Mouse (Mus musculus): ENCODE results near the gene Krtap1-3. TPM values are rescaled to one million over a fixed set of nuclear protein-coding genes. Genes with fewer than 3 reads are reported as not detected.

The Krtap1-3 gene
- total and polyA plus RNA-seq, 3 experiments = not detected

DNA sequence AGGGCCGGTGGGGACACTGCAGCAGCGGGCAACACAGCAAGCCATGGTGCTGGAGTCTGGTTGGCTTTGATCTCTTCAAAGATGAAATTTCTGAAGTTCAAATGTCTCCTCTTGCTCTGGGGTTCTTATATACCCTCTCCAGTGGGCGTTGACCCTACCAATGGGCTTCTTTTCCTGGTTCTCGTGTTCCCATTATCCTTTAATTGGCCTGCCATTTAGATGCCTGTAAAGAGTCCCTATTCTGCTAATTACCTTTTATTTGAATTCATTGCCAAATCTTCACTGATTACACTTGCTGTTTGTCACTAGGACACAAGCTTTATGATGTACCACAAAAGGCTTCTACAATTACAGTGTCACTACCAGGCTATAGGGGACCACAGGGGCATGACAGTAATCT lies 40.4 kb downstream of the Krtap1-3 start, which contains the start of gene Krtap3-3:
Gene Krtap3-3 (minus strand): TSS at position 101 of the 400 bp plus-strand sequence.
- no peaks in the 10 kb centered on the region for H3K4me1 ChIP-seq (ENCODE audit: control insufficient read depth in 1 of 2, insufficient read depth in 2 of 2, low read length in 2 of 2)
- no peaks in the 10 kb centered on the region for H3K36me3 ChIP-seq (ENCODE audit: control insufficient read depth in 1 of 2, insufficient read depth in 2 of 2, low read length in 2 of 2)
- TF ChIP-seq ELF1 (IDR thresholded peaks at IDR 0.05; ENCODE audit: low read depth, low read length) (no peak), UBTF (IDR thresholded peaks at IDR 0.05; ENCODE audit: borderline replicate concordance, insufficient read depth, low read depth, low read length) (no peak), E2F4 (IDR thresholded peaks at IDR 0.05; ENCODE audit: borderline replicate concordance, low read depth, low read length) (no peak), MYB (IDR thresholded peaks at IDR 0.05; ENCODE audit: low read depth, low read length) (no peak), POLR2A (IDR thresholded peaks at IDR 0.05; ENCODE audit: control insufficient read depth in 1 of 2, insufficient read depth in 1 of 2, low read depth in 1 of 2, low read length in 2 of 2, poor library complexity in 1 of 2) (no peak), NELFE (IDR thresholded peaks at IDR 0.05; ENCODE audit: low read depth, low read length) (no peak), CHD1 (IDR thresholded peaks at IDR 0.05; ENCODE audit: low read depth, low read length) (no peak), ZNF384 (IDR thresholded peaks at IDR 0.05; ENCODE audit: low read depth, low read length) (no peak), BHLHE40 (IDR thresholded peaks at IDR 0.05; ENCODE audit: borderline replicate concordance, low read depth, low read length) (no peak)
- no peaks in the 10 kb centered on the region for H3K9me3 ChIP-seq (replicated peaks; ENCODE audit: insufficient read depth, low read length)
- H3K27ac ChIP-seq (ENCODE audit: control insufficient read depth, low read depth, low read length) = no peak within 1 kb of the TSS
- no peaks in the 10 kb centered on the region for H3K79me2 ChIP-seq (ENCODE audit: control insufficient read depth, insufficient read depth, low read length, poor library complexity)
- DNase-seq (ENCODE audit: low read depth, low spot score) = no peak
- H3K9ac ChIP-seq (ENCODE audit: control insufficient read depth, low read depth, low read length, poor library complexity, severe bottlenecking) = no peak within 1 kb of the TSS
- no peak within 1 kb of the TSS for H3K4me3 ChIP-seq (ENCODE audit: control insufficient read depth in 1 of 2, insufficient read depth in 1 of 2, low read depth in 2 of 2, low read length in 2 of 2)
- no peaks in the 10 kb centered on the region for H3K27me3 ChIP-seq (ENCODE audit: control insufficient read depth in 1 of 2, insufficient read depth in 2 of 2, low read length in 2 of 2)

DNA sequence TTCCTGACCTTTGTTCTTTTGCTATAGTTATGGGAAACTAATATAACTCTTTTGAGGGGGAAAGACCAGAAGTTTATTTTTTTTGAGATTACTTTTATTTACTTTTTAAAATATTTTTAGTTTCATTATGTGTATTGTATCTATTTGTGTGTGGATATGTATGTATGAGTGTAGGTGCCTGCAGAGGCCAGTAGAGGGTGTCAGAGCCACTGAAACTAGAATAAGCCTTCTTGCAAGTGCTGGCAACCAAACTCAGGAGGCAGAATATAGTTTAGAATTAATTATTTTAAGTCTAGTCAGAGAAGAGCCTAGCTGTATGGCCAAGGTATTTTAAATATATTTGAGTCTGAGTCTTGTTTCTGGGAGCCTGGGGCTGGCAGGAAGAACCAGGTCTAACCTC lies 43.2 kb downstream of the Krtap1-3 start:
- no peak overlapping the region for H3K4me3 ChIP-seq (ENCODE audit: control insufficient read depth in 1 of 2, insufficient read depth in 1 of 2, low read depth in 2 of 2, low read length in 2 of 2)
- no peaks in the 10 kb centered on the region for H3K27me3 ChIP-seq (ENCODE audit: control insufficient read depth in 1 of 2, insufficient read depth in 2 of 2, low read length in 2 of 2)
- TF ChIP-seq CTCF (IDR thresholded peaks at IDR 0.05 in 2 of 3, conservative IDR thresholded peaks at IDR 0.05 in 1 of 3; ENCODE audit: control insufficient read depth in 1 of 3, insufficient read depth in 1 of 3, low read depth in 2 of 3, low read length in 3 of 3, poor library complexity in 1 of 3, severe bottlenecking in 1 of 3) = peak in 1 of 3 experiments; percentile 2; a peak in 1 of 6 replicates
- TF ChIP-seq RAD21 (IDR thresholded peaks at IDR 0.05; ENCODE audit: low read depth, low read length) = peak; percentile 4
- TF ChIP-seq GABPA (IDR thresholded peaks at IDR 0.05; ENCODE audit: low read depth, low read length) = no peak
- TF ChIP-seq SMC3 (IDR thresholded peaks at IDR 0.05; ENCODE audit: low read depth, low read length) = no peak
- no peaks in the 10 kb centered on the region for H3K4me1 ChIP-seq (ENCODE audit: control insufficient read depth in 1 of 2, insufficient read depth in 2 of 2, low read length in 2 of 2)
- H3K79me2 ChIP-seq (ENCODE audit: control insufficient read depth, insufficient read depth, low read length, poor library complexity) = no peaks in the 10 kb centered on the region
- DNase-seq (ENCODE audit: low read depth, low spot score) = peak; percentile 4
- no peaks in the 10 kb centered on the region for H3K36me3 ChIP-seq (ENCODE audit: control insufficient read depth in 1 of 2, insufficient read depth in 2 of 2, low read length in 2 of 2)
- H3K9me3 ChIP-seq (replicated peaks; ENCODE audit: insufficient read depth, low read length) = no peaks in the 10 kb centered on the region
- H3K9ac ChIP-seq (ENCODE audit: control insufficient read depth, low read depth, low read length, poor library complexity, severe bottlenecking) = no peak overlapping the region
- H3K27ac ChIP-seq (ENCODE audit: control insufficient read depth, low read depth, low read length) = no peak overlapping the region

Other genes starting within 250 kb of the Krtap1-3 start
Only the 30 nearest of the 36 such genes appear.
- not detected in 2 replicates for gene Krt10, start 202.0 kb downstream of the Krtap1-3 start, total RNA-seq (2012; rRNA removed)
- gene Krt10, start 202.0 kb downstream of the Krtap1-3 start, polyA plus RNA-seq (2012; ENCODE audit: insufficient read depth in 1 of 2, insufficient read length in 2 of 2, low read depth in 1 of 2, low replicate concordance in 2 of 2, missing spikeins in 1 of 2) = not detected
- gene Krt12, start 169.1 kb downstream of the Krtap1-3 start, total RNA-seq (2012; rRNA removed) = not detected in 2 replicates
- gene Krt12, start 169.1 kb downstream of the Krtap1-3 start, polyA plus RNA-seq (2012; ENCODE audit: insufficient read depth in 1 of 2, insufficient read length in 2 of 2, low read depth in 1 of 2, low replicate concordance in 2 of 2, missing spikeins in 1 of 2) = under 1 TPM in 1 of 2 experiments, not detected in 1; 0.10 TPM
- not detected in 2 replicates for gene Krt20, start 153.2 kb downstream of the Krtap1-3 start, total RNA-seq (2012; rRNA removed)
- gene Krt20, start 153.2 kb downstream of the Krtap1-3 start, polyA plus RNA-seq (2012; ENCODE audit: insufficient read depth in 1 of 2, insufficient read length in 2 of 2, low read depth in 1 of 2, low replicate concordance in 2 of 2, missing spikeins in 1 of 2) = not detected
- not detected in 2 replicates for gene Krt23, start 98.2 kb downstream of the Krtap1-3 start, total RNA-seq (2012; rRNA removed)
- not detected for gene Krt23, start 98.2 kb downstream of the Krtap1-3 start, polyA plus RNA-seq (2012; ENCODE audit: insufficient read depth in 1 of 2, insufficient read length in 2 of 2, low read depth in 1 of 2, low replicate concordance in 2 of 2, missing spikeins in 1 of 2)
- gene Krt39, start 70.0 kb downstream of the Krtap1-3 start, total RNA-seq (2012; rRNA removed) = not detected in 2 replicates
- not detected for gene Krt39, start 70.0 kb downstream of the Krtap1-3 start, polyA plus RNA-seq (2012; ENCODE audit: insufficient read depth in 1 of 2, insufficient read length in 2 of 2, low read depth in 1 of 2, low replicate concordance in 2 of 2, missing spikeins in 1 of 2)
- gene Krt40, start 48.2 kb downstream of the Krtap1-3 start, total RNA-seq (2012; rRNA removed) = not detected in 2 replicates
- gene Krt40, start 48.2 kb downstream of the Krtap1-3 start, polyA plus RNA-seq (2012; ENCODE audit: insufficient read depth in 1 of 2, insufficient read length in 2 of 2, low read depth in 1 of 2, low replicate concordance in 2 of 2, missing spikeins in 1 of 2) = not detected
- not detected in 2 replicates for gene Krtap3-3, start 40.5 kb downstream of the Krtap1-3 start, total RNA-seq (2012; rRNA removed)
- gene Krtap3-3, start 40.5 kb downstream of the Krtap1-3 start, polyA plus RNA-seq (2012; ENCODE audit: insufficient read depth in 1 of 2, insufficient read length in 2 of 2, low read depth in 1 of 2, low replicate concordance in 2 of 2, missing spikeins in 1 of 2) = not detected
- not detected in 2 replicates for gene Krtap3-2, start 34.5 kb downstream of the Krtap1-3 start, total RNA-seq (2012; rRNA removed)
- gene Krtap3-2, start 34.5 kb downstream of the Krtap1-3 start, polyA plus RNA-seq (2012; ENCODE audit: insufficient read depth in 1 of 2, insufficient read length in 2 of 2, low read depth in 1 of 2, low replicate concordance in 2 of 2, missing spikeins in 1 of 2) = not detected
- not detected in 2 replicates for gene Gm11939, start 31.9 kb downstream of the Krtap1-3 start, total RNA-seq (2012; rRNA removed)
- gene Gm11939, start 31.9 kb downstream of the Krtap1-3 start, polyA plus RNA-seq (2012; ENCODE audit: insufficient read depth in 1 of 2, insufficient read length in 2 of 2, low read depth in 1 of 2, low replicate concordance in 2 of 2, missing spikeins in 1 of 2) = not detected
- gene Krtap3-1, start 24.7 kb downstream of the Krtap1-3 start, total RNA-seq (2012; rRNA removed) = not detected in 2 replicates
- not detected for gene Krtap3-1, start 24.7 kb downstream of the Krtap1-3 start, polyA plus RNA-seq (2012; ENCODE audit: insufficient read depth in 1 of 2, insufficient read length in 2 of 2, low read depth in 1 of 2, low replicate concordance in 2 of 2, missing spikeins in 1 of 2)
- gene Krtap1-5, start 10.3 kb downstream of the Krtap1-3 start, total RNA-seq (2012; rRNA removed) = not detected in 2 replicates
- not detected for gene Krtap1-5, start 10.3 kb downstream of the Krtap1-3 start, polyA plus RNA-seq (2012; ENCODE audit: insufficient read depth in 1 of 2, insufficient read length in 2 of 2, low read depth in 1 of 2, low replicate concordance in 2 of 2, missing spikeins in 1 of 2)
- gene Krtap1-4, start 7.7 kb downstream of the Krtap1-3 start, total RNA-seq (2012; rRNA removed) = not detected in 2 replicates
- not detected for gene Krtap1-4, start 7.7 kb downstream of the Krtap1-3 start, polyA plus RNA-seq (2012; ENCODE audit: insufficient read depth in 1 of 2, insufficient read length in 2 of 2, low read depth in 1 of 2, low replicate concordance in 2 of 2, missing spikeins in 1 of 2)
- not detected in 2 replicates for gene Krtap9-3, start 6.8 kb upstream of the Krtap1-3 start, total RNA-seq (2012; rRNA removed)
- gene Krtap9-3, start 6.8 kb upstream of the Krtap1-3 start, polyA plus RNA-seq (2012; ENCODE audit: insufficient read depth in 1 of 2, insufficient read length in 2 of 2, low read depth in 1 of 2, low replicate concordance in 2 of 2, missing spikeins in 1 of 2) = not detected
- not detected in 2 replicates for gene Gm11938, start 12.0 kb upstream of the Krtap1-3 start, total RNA-seq (2012; rRNA removed)
- gene Gm11938, start 12.0 kb upstream of the Krtap1-3 start, polyA plus RNA-seq (2012; ENCODE audit: insufficient read depth in 1 of 2, insufficient read length in 2 of 2, low read depth in 1 of 2, low replicate concordance in 2 of 2, missing spikeins in 1 of 2) = not detected
- not detected in 2 replicates for gene Gm11937, start 18.9 kb upstream of the Krtap1-3 start, total RNA-seq (2012; rRNA removed)
- not detected for gene Gm11937, start 18.9 kb upstream of the Krtap1-3 start, polyA plus RNA-seq (2012; ENCODE audit: insufficient read depth in 1 of 2, insufficient read length in 2 of 2, low read depth in 1 of 2, low replicate concordance in 2 of 2, missing spikeins in 1 of 2)
- gene Krtap2-4, start 23.5 kb upstream of the Krtap1-3 start, total RNA-seq (2012; rRNA removed) = not detected in 2 replicates
- gene Krtap2-4, start 23.5 kb upstream of the Krtap1-3 start, polyA plus RNA-seq (2012; ENCODE audit: insufficient read depth in 1 of 2, insufficient read length in 2 of 2, low read depth in 1 of 2, low replicate concordance in 2 of 2, missing spikeins in 1 of 2) = not detected
- gene Gm11562, start 29.1 kb upstream of the Krtap1-3 start, total RNA-seq (2012; rRNA removed) = not detected in 2 replicates
- not detected for gene Gm11562, start 29.1 kb upstream of the Krtap1-3 start, polyA plus RNA-seq (2012; ENCODE audit: insufficient read depth in 1 of 2, insufficient read length in 2 of 2, low read depth in 1 of 2, low replicate concordance in 2 of 2, missing spikeins in 1 of 2)
- not detected in 2 replicates for gene Krtap4-1, start 36.9 kb upstream of the Krtap1-3 start, total RNA-seq (2012; rRNA removed)
- not detected for gene Krtap4-1, start 36.9 kb upstream of the Krtap1-3 start, polyA plus RNA-seq (2012; ENCODE audit: insufficient read depth in 1 of 2, insufficient read length in 2 of 2, low read depth in 1 of 2, low replicate concordance in 2 of 2, missing spikeins in 1 of 2)
- gene Krtap4-2, start 43.7 kb upstream of the Krtap1-3 start, total RNA-seq (2012; rRNA removed) = not detected in 2 replicates
- gene Krtap4-2, start 43.7 kb upstream of the Krtap1-3 start, polyA plus RNA-seq (2012; ENCODE audit: insufficient read depth in 1 of 2, insufficient read length in 2 of 2, low read depth in 1 of 2, low replicate concordance in 2 of 2, missing spikeins in 1 of 2) = not detected
- gene Krtap4-7, start 52.8 kb upstream of the Krtap1-3 start, total RNA-seq (2012; rRNA removed) = not detected in 2 replicates
- gene Krtap4-7, start 52.8 kb upstream of the Krtap1-3 start, polyA plus RNA-seq (2012; ENCODE audit: insufficient read depth in 1 of 2, insufficient read length in 2 of 2, low read depth in 1 of 2, low replicate concordance in 2 of 2, missing spikeins in 1 of 2) = not detected
- gene Gm11555, start 58.9 kb upstream of the Krtap1-3 start, total RNA-seq (2012; rRNA removed) = not detected in 2 replicates
- gene Gm11555, start 58.9 kb upstream of the Krtap1-3 start, polyA plus RNA-seq (2012; ENCODE audit: insufficient read depth in 1 of 2, insufficient read length in 2 of 2, low read depth in 1 of 2, low replicate concordance in 2 of 2, missing spikeins in 1 of 2) = not detected
- gene Gm11563, start 67.6 kb upstream of the Krtap1-3 start, total RNA-seq (2012; rRNA removed) = not detected in 2 replicates
- not detected for gene Gm11563, start 67.6 kb upstream of the Krtap1-3 start, polyA plus RNA-seq (2012; ENCODE audit: insufficient read depth in 1 of 2, insufficient read length in 2 of 2, low read depth in 1 of 2, low replicate concordance in 2 of 2, missing spikeins in 1 of 2)
- gene Krtap4-6, start 74.6 kb upstream of the Krtap1-3 start, total RNA-seq (2012; rRNA removed) = not detected in 2 replicates
- not detected for gene Krtap4-6, start 74.6 kb upstream of the Krtap1-3 start, polyA plus RNA-seq (2012; ENCODE audit: insufficient read depth in 1 of 2, insufficient read length in 2 of 2, low read depth in 1 of 2, low replicate concordance in 2 of 2, missing spikeins in 1 of 2)
- gene Gm14190, start 99.4 kb upstream of the Krtap1-3 start, total RNA-seq (2012; rRNA removed) = not detected in 2 replicates
- gene Gm14190, start 99.4 kb upstream of the Krtap1-3 start, polyA plus RNA-seq (2012; ENCODE audit: insufficient read depth in 1 of 2, insufficient read length in 2 of 2, low read depth in 1 of 2, low replicate concordance in 2 of 2, missing spikeins in 1 of 2) = not detected
- gene Gm14180, start 143.0 kb upstream of the Krtap1-3 start, total RNA-seq (2012; rRNA removed) = not detected in 2 replicates
- gene Gm14180, start 143.0 kb upstream of the Krtap1-3 start, polyA plus RNA-seq (2012; ENCODE audit: insufficient read depth in 1 of 2, insufficient read length in 2 of 2, low read depth in 1 of 2, low replicate concordance in 2 of 2, missing spikeins in 1 of 2) = not detected
- not detected in 2 replicates for gene Gm11595, start 181.6 kb upstream of the Krtap1-3 start, total RNA-seq (2012; rRNA removed)
- gene Gm11595, start 181.6 kb upstream of the Krtap1-3 start, polyA plus RNA-seq (2012; ENCODE audit: insufficient read depth in 1 of 2, insufficient read length in 2 of 2, low read depth in 1 of 2, low replicate concordance in 2 of 2, missing spikeins in 1 of 2) = not detected
- not detected in 2 replicates for gene Krtap4-8, start 189.4 kb upstream of the Krtap1-3 start, total RNA-seq (2012; rRNA removed)
- not detected for gene Krtap4-8, start 189.4 kb upstream of the Krtap1-3 start, polyA plus RNA-seq (2012; ENCODE audit: insufficient read depth in 1 of 2, insufficient read length in 2 of 2, low read depth in 1 of 2, low replicate concordance in 2 of 2, missing spikeins in 1 of 2)
- not detected in 2 replicates for gene Krtap4-9, start 193.9 kb upstream of the Krtap1-3 start, total RNA-seq (2012; rRNA removed)
- not detected for gene Krtap4-9, start 193.9 kb upstream of the Krtap1-3 start, polyA plus RNA-seq (2012; ENCODE audit: insufficient read depth in 1 of 2, insufficient read length in 2 of 2, low read depth in 1 of 2, low replicate concordance in 2 of 2, missing spikeins in 1 of 2)
- gene Gm11596, start 202.1 kb upstream of the Krtap1-3 start, total RNA-seq (2012; rRNA removed) = not detected in 2 replicates
- not detected for gene Gm11596, start 202.1 kb upstream of the Krtap1-3 start, polyA plus RNA-seq (2012; ENCODE audit: insufficient read depth in 1 of 2, insufficient read length in 2 of 2, low read depth in 1 of 2, low replicate concordance in 2 of 2, missing spikeins in 1 of 2)
- gene Gm11569, start 207.6 kb upstream of the Krtap1-3 start, total RNA-seq (2012; rRNA removed) = not detected in 2 replicates
- gene Gm11569, start 207.6 kb upstream of the Krtap1-3 start, polyA plus RNA-seq (2012; ENCODE audit: insufficient read depth in 1 of 2, insufficient read length in 2 of 2, low read depth in 1 of 2, low replicate concordance in 2 of 2, missing spikeins in 1 of 2) = not detected